23 mouse cellular contexts compared by ENCODE assay signal in the genomic region with DNA sequence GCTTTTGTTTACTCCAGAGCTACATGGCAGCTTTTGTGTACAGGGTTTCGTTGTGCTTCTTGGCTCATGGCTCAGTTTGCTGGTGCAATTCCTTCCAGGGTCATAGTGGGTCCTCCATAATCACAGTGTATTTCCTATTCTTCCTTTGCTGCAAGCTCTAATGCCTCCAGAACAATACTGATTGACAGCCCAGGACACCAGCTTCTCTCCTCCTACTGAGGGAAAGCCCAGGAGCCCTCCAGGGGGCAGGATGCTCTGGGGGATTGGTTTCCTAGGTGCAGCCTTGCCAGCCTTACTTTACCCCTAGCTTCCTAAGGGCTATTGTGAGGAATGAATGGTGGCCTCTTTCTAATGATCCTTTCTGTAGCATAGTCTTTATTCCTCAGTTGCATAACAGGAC.
DNase-seq lines count a peak whose midpoint lies in the region; ATAC-seq and TF ChIP-seq lines count a peak whose summit lies in the region.
"Had no signal": no experiment of that assay in that cellular context is flagged by ENCODE, and none has a peak within 500 bp of the region (broad histone marks: within the 10 kb centered on the region; RNA-seq: fewer than 3 reads in every experiment).

No protein-coding gene starts in this region.

- no peak overlapping the region for H3K4me2 ChIP-seq in forebrain, embryonic 12.5 days
- no peak overlapping the region for H3K4me2 ChIP-seq in forebrain, embryonic 13.5 days
- H3K4me2 ChIP-seq in forebrain, embryonic 15.5 days (replicated peaks), result no peak overlapping the region
- H3K4me2 ChIP-seq in midbrain, embryonic 11.5 days, result no peak overlapping the region
- no peak overlapping the region for H3K4me2 ChIP-seq in intestine, postnatal 0 days (replicated peaks; ENCODE audit: low read depth)
- H3K4me2 ChIP-seq: neural tube, embryonic 15.5 days; stomach, embryonic 15.5 days had no signal

- no peak for TF ChIP-seq POLR2A in brain, embryonic 14.5 days (IDR thresholded peaks at IDR 0.05; ENCODE audit: borderline replicate concordance, extremely low read depth, insufficient read depth, insufficient read length, poor library complexity, severe bottlenecking)

- peak; percentile 55; the same call in 1 of the 2 replicates for ATAC-seq in forebrain, embryonic 12.5 days (ENCODE audit: low FRiP score)
- no peak for ATAC-seq in forebrain, embryonic 13.5 days
- peak; percentile 53 for ATAC-seq in forebrain, embryonic 15.5 days (replicated peaks)
- ATAC-seq in midbrain, embryonic 11.5 days (ENCODE audit: low FRiP score), result peak; percentile 64; the same call in 1 of the 2 replicates
- no peak for ATAC-seq in intestine, postnatal 0 days
- ATAC-seq: CD4-positive, CD25-positive, alpha-beta regulatory T cell, adult 4 months; liver, postnatal 0 days had no signal

- DNase-seq in brain, embryonic 14.5 days (ENCODE audit: low read depth), result peak; percentile 61
- no peak for DNase-seq in midbrain, embryonic 11.5 days (ENCODE audit: low spot score, missing footprints)
- DNase-seq in gastrocnemius, postnatal 25 days, result no peak
- no peak for DNase-seq in spleen, postnatal 10 days (ENCODE audit: low spot score in 2 of 2)
- DNase-seq: adrenal gland, postnatal 25 days; cerebellum, adult 9-10 months; gastrocnemius, postnatal 14 days; heart, adult 2 months; kidney, adult 18-20 months; liver, postnatal 0 days; lung, postnatal 10 days; right cerebral cortex, adult 18-20 months; right cerebral cortex, postnatal 4 days; thymus, postnatal 36 days had no signal

- peaks cover 8% of the 10 kb centered on the region; the same call in 1 of the 2 replicates for H3K4me1 ChIP-seq in forebrain, embryonic 12.5 days
- peaks cover 11% of the 10 kb centered on the region for H3K4me1 ChIP-seq in forebrain, embryonic 13.5 days
- no peaks in the 10 kb centered on the region for H3K4me1 ChIP-seq in forebrain, embryonic 15.5 days
- H3K4me1 ChIP-seq in midbrain, embryonic 11.5 days (ENCODE audit: control insufficient read depth, insufficient read depth, low read length), result peaks cover 4% of the 10 kb centered on the region
- H3K4me1 ChIP-seq in intestine, postnatal 0 days (replicated peaks; ENCODE audit: control insufficient read depth, insufficient read depth, low read length), result no peaks in the 10 kb centered on the region
- H3K4me1 ChIP-seq: limb, embryonic 10.5 days; stomach, embryonic 15.5 days had no signal

- no peak overlapping the region for H3K27ac ChIP-seq in forebrain, embryonic 12.5 days
- no peak overlapping the region for H3K27ac ChIP-seq in forebrain, embryonic 13.5 days
- no peak overlapping the region for H3K27ac ChIP-seq in forebrain, embryonic 15.5 days (replicated peaks)
- H3K27ac ChIP-seq in midbrain, embryonic 11.5 days (ENCODE audit: low read depth, low read length), result no peak overlapping the region
- no peak overlapping the region for H3K27ac ChIP-seq in intestine, postnatal 0 days (ENCODE audit: low read depth, low read length)
- H3K27ac ChIP-seq: heart, adult 2 months; kidney, postnatal 0 days; limb, embryonic 10.5 days; neural tube, embryonic 15.5 days; stomach, embryonic 15.5 days had no signal

- no peak for TF ChIP-seq CTCF in brain, embryonic 14.5 days (IDR thresholded peaks at IDR 0.05; ENCODE audit: borderline replicate concordance, extremely low read depth, insufficient read depth, insufficient read length)
- TF ChIP-seq CTCF in intestine, postnatal 0 days (IDR thresholded peaks at IDR 0.05; ENCODE audit: low read depth), result no peak

- H3K36me3 ChIP-seq in forebrain, embryonic 12.5 days (replicated peaks), result no peaks in the 10 kb centered on the region
- H3K36me3 ChIP-seq in forebrain, embryonic 13.5 days (ENCODE audit: poor library complexity, severe bottlenecking), result no peaks in the 10 kb centered on the region
- H3K36me3 ChIP-seq in forebrain, embryonic 15.5 days, result no peaks in the 10 kb centered on the region
- no peaks in the 10 kb centered on the region for H3K36me3 ChIP-seq in midbrain, embryonic 11.5 days (ENCODE audit: control insufficient read depth, insufficient read depth, low read length)
- H3K36me3 ChIP-seq in intestine, postnatal 0 days (ENCODE audit: control insufficient read depth, insufficient read depth), result no peaks in the 10 kb centered on the region
- H3K36me3 ChIP-seq: limb, embryonic 10.5 days; neural tube, embryonic 15.5 days; stomach, embryonic 15.5 days had no signal

- H3K4me3 ChIP-seq in forebrain, embryonic 12.5 days (replicated peaks), result no peak overlapping the region
- no peak overlapping the region for H3K4me3 ChIP-seq in forebrain, embryonic 13.5 days
- no peak overlapping the region for H3K4me3 ChIP-seq in forebrain, embryonic 15.5 days
- no peak overlapping the region for H3K4me3 ChIP-seq in midbrain, embryonic 11.5 days (ENCODE audit: low read depth, low read length)
- no peak overlapping the region for H3K4me3 ChIP-seq in intestine, postnatal 0 days (ENCODE audit: low read depth, low read length)
- H3K4me3 ChIP-seq: heart, adult 2 months; limb, embryonic 10.5 days; neural tube, embryonic 15.5 days; stomach, embryonic 15.5 days had no signal

- no peak overlapping the region for H3K9ac ChIP-seq in forebrain, embryonic 12.5 days
- no peak overlapping the region for H3K9ac ChIP-seq in forebrain, embryonic 13.5 days
- H3K9ac ChIP-seq in forebrain, embryonic 15.5 days (replicated peaks), result no peak overlapping the region
- H3K9ac ChIP-seq in midbrain, embryonic 11.5 days (ENCODE audit: low read length), result no peak overlapping the region
- no peak overlapping the region for H3K9ac ChIP-seq in intestine, postnatal 0 days (ENCODE audit: low read depth, low read length)
- H3K9ac ChIP-seq: liver, postnatal 0 days; neural tube, embryonic 15.5 days; stomach, embryonic 15.5 days had no signal

- no peaks in the 10 kb centered on the region for H3K9me3 ChIP-seq in forebrain, embryonic 12.5 days
- H3K9me3 ChIP-seq in forebrain, embryonic 13.5 days (replicated peaks), result no peaks in the 10 kb centered on the region
- H3K9me3 ChIP-seq in forebrain, embryonic 15.5 days, result no peaks in the 10 kb centered on the region
- no peaks in the 10 kb centered on the region for H3K9me3 ChIP-seq in midbrain, embryonic 11.5 days (ENCODE audit: control insufficient read depth, low read length)
- no peaks in the 10 kb centered on the region for H3K9me3 ChIP-seq in intestine, postnatal 0 days (ENCODE audit: control insufficient read depth)
- H3K9me3 ChIP-seq: limb, embryonic 10.5 days; neural tube, embryonic 15.5 days; stomach, embryonic 15.5 days had no signal

- 13% methylated on average over 1 of the region's 1 CpGs for WGBS in forebrain, embryonic 12.5 days
- WGBS in forebrain, embryonic 13.5 days, result 8% methylated on average over 1 of the region's 1 CpGs
- WGBS in forebrain, embryonic 15.5 days, result 11% methylated on average over 1 of the region's 1 CpGs
- WGBS in midbrain, embryonic 11.5 days, result 4% methylated on average over 1 of the region's 1 CpGs
- 79% methylated on average over 1 of the region's 1 CpGs for WGBS in intestine, postnatal 0 days

- H3K27me3 ChIP-seq in forebrain, embryonic 12.5 days, result no peaks in the 10 kb centered on the region
- H3K27me3 ChIP-seq in forebrain, embryonic 13.5 days, result no peaks in the 10 kb centered on the region
- H3K27me3 ChIP-seq in forebrain, embryonic 15.5 days, result no peaks in the 10 kb centered on the region
- no peaks in the 10 kb centered on the region for H3K27me3 ChIP-seq in midbrain, embryonic 11.5 days (ENCODE audit: control insufficient read depth, insufficient read depth, low read length)
- no peaks in the 10 kb centered on the region for H3K27me3 ChIP-seq in intestine, postnatal 0 days (replicated peaks; ENCODE audit: control insufficient read depth, insufficient read depth, low read length)
- H3K27me3 ChIP-seq: neural tube, embryonic 15.5 days; stomach, embryonic 15.5 days had no signal

Comparison
In these comparisons a context has a peak if more than half of its experiments do, and no peak if none do; other contexts are left out.
1. ATAC-seq: peak in forebrain, embryonic 12.5 days (single experiment), forebrain, embryonic 15.5 days (single experiment) and midbrain, embryonic 11.5 days (single experiment); none in forebrain, embryonic 13.5 days (single experiment) and intestine, postnatal 0 days (single experiment).